Mouse (Mus musculus) CH12.LX (cell line): ENCODE measurements around the gene 1110017D15Rik. TPM values are rescaled to one million over a fixed set of nuclear protein-coding genes. Genes with fewer than 3 reads are reported as not detected.

Source experiments
- DNase-seq: peaks from one replicate; pipeline ENCODE4 v3.0.0-alpha.2; 2013; ENCODE audit errors: extremely low read depth
- H3K27ac ChIP-seq: 2 replicates; pipeline ENCODE4 v1.5.1; 2012; ENCODE audit warnings: low read depth, mild to moderate bottlenecking, control low read depth, moderate library complexity; ENCODE audit not compliant: insufficient read depth
- H3K27me3 ChIP-seq: replicated peaks from 2 replicates; pipeline ENCODE3; 2012; ENCODE audit warnings: inconsistent platforms
- H3K36me3 ChIP-seq, 2 experiments: replicated peaks in 1 of 2; 2 replicates each; pipeline versions ENCODE3 to v1.6.1; 2012; ENCODE audit warnings: inconsistent platforms in 1 of 2, low read length in 1 of 2, mild to moderate bottlenecking in 1 of 2, mixed read lengths in 1 of 2, moderate library complexity in 1 of 2; ENCODE audit not compliant: control insufficient read depth in 1 of 2, insufficient read depth in 1 of 2
- H3K4me1 ChIP-seq, 2 experiments: 2 replicates each; pipeline ENCODE4 v1.6.1; 2012; ENCODE audit warnings: inconsistent platforms in 1 of 2, moderate library complexity in 1 of 2; ENCODE audit not compliant: insufficient read depth in 2 of 2, control insufficient read depth in 1 of 2
- H3K4me2 ChIP-seq: 2 replicates; pipeline ENCODE4 v1.6.1; 2012; ENCODE audit warnings: low read depth, mild to moderate bottlenecking, control low read depth; ENCODE audit not compliant: poor library complexity, insufficient read depth, severe bottlenecking
- H3K4me3 ChIP-seq, 3 experiments: fragments of 150-350 bp in 1 of 3; sonication (generic) in 1 of 3; replicated peaks in 1 of 3; 2 replicates each; pipeline versions ENCODE3 to v1.5.1; 2011 to 2012; ENCODE audit warnings: low read depth in 2 of 3, low read length in 2 of 3, mild to moderate bottlenecking in 2 of 3, moderate library complexity in 2 of 3, control low read depth in 1 of 3, improper control_type of control experiment in 1 of 3, inconsistent platforms in 1 of 3, mixed read lengths in 1 of 3; ENCODE audit not compliant: poor library complexity in 1 of 3
- H3K79me2 ChIP-seq: replicated peaks from 2 replicates; pipeline ENCODE4 v1.6.1; 2012; ENCODE audit warnings: mild to moderate bottlenecking, moderate library complexity; ENCODE audit not compliant: control insufficient read depth, poor library complexity, insufficient read depth, severe bottlenecking; ENCODE audit errors: extremely low read depth
- H3K9ac ChIP-seq: 2 replicates; pipeline ENCODE4 v1.6.1; 2012; ENCODE audit warnings: low read depth, mild to moderate bottlenecking, control low read depth, moderate library complexity; ENCODE audit not compliant: insufficient read depth
- H3K9me3 ChIP-seq: replicated peaks from 2 replicates; pipeline ENCODE3; 2012; ENCODE audit warnings: low read length, inconsistent platforms, mixed read lengths
- BHLHE40 ChIP-seq: IDR thresholded peaks from 2 replicates; pipeline ENCODE4 v1.6.1; 2011; ENCODE audit warnings: mild to moderate bottlenecking, low read depth, low read length, improper control_type of control experiment
- CHD2 ChIP-seq: IDR thresholded peaks from 2 replicates; pipeline ENCODE4 v1.6.1; 2011; ENCODE audit warnings: low read length, improper control_type of control experiment
- E2F4 ChIP-seq: IDR thresholded peaks from 2 replicates; pipeline ENCODE4 v1.6.1; 2011; ENCODE audit warnings: low read depth, low read length, improper control_type of control experiment; ENCODE audit not compliant: insufficient replicate concordance
- HCFC1 ChIP-seq: IDR thresholded peaks from 2 replicates; pipeline ENCODE4 v1.6.1; 2012; ENCODE audit warnings: low read depth, mild to moderate bottlenecking, inconsistent platforms, low read length, improper control_type of control experiment
- IRF4 ChIP-seq: IDR thresholded peaks from 2 replicates; pipeline ENCODE4 v1.6.1; 2014; ENCODE audit warnings: low read depth, mild to moderate bottlenecking, inconsistent platforms, low read length, improper control_type of control experiment
- JUND ChIP-seq: conservative IDR thresholded peaks from 2 replicates; pipeline ENCODE4 v1.6.1; 2011; ENCODE audit warnings: low read depth, low read length, improper control_type of control experiment
- KAT2A ChIP-seq: IDR thresholded peaks from 2 replicates; pipeline ENCODE4 v1.6.1; 2012; ENCODE audit warnings: low read length, improper control_type of control experiment, inconsistent platforms; ENCODE audit not compliant: insufficient replicate concordance
- MAFK ChIP-seq: IDR thresholded peaks from 2 replicates; pipeline ENCODE4 v1.6.1; 2011; ENCODE audit warnings: low read length, improper control_type of control experiment; ENCODE audit not compliant: insufficient replicate concordance
- MAZ ChIP-seq: IDR thresholded peaks from 2 replicates; pipeline ENCODE4 v1.6.1; 2012; ENCODE audit warnings: low read depth, mild to moderate bottlenecking, inconsistent platforms, low read length, improper control_type of control experiment, moderate library complexity
- NRF1 ChIP-seq: IDR thresholded peaks from 2 replicates; pipeline ENCODE4 v1.6.1; 2014; ENCODE audit warnings: low read depth, mild to moderate bottlenecking, inconsistent platforms, low read length, improper control_type of control experiment, moderate library complexity
- POLR2A ChIP-seq: IDR thresholded peaks from 2 replicates; pipeline ENCODE4 v1.6.1; 2011; ENCODE audit warnings: low read depth, mild to moderate bottlenecking, improper control_type of control experiment, low read length
- SMC3 ChIP-seq: IDR thresholded peaks from 2 replicates; pipeline ENCODE4 v1.6.1; 2011; ENCODE audit warnings: low read depth, low read length, improper control_type of control experiment
- UBTF ChIP-seq: IDR thresholded peaks from 2 replicates; pipeline ENCODE4 v1.6.1; 2012; ENCODE audit warnings: low read depth, mild to moderate bottlenecking, inconsistent platforms, low read length, improper control_type of control experiment, moderate library complexity
- ZC3H11A ChIP-seq: IDR thresholded peaks from 2 replicates; pipeline ENCODE4 v1.6.1; 2012; ENCODE audit warnings: low read depth, mild to moderate bottlenecking, inconsistent platforms, low read length, improper control_type of control experiment
- ZKSCAN1 ChIP-seq: IDR thresholded peaks from 2 replicates; pipeline ENCODE4 v1.6.1; 2012; ENCODE audit warnings: low read depth, inconsistent platforms, low read length, improper control_type of control experiment, borderline replicate concordance
- ZMIZ1 ChIP-seq: IDR thresholded peaks from 2 replicates; pipeline ENCODE4 v1.6.1; 2012; ENCODE audit warnings: low read depth, mild to moderate bottlenecking, inconsistent platforms, low read length, improper control_type of control experiment
- ZNF384 ChIP-seq: IDR thresholded peaks from 2 replicates; pipeline ENCODE4 v1.6.1; 2012; ENCODE audit warnings: low read depth, low read length, improper control_type of control experiment, inconsistent platforms
- dilution Hi-C: fragments of 300-500 bp; cut with MboI; formaldehyde crosslinking; loops from 2 replicates; pipeline ENCODE4 v1.14.3; 2020; ENCODE audit warnings: low sequenced_read_pairs; ENCODE audit not compliant: extremely low pct_unique_long_range_greater_than_20kb, extremely low pct_ligation_motif_present
- in situ Hi-C: fragments of 300-500 bp; cut with MboI; formaldehyde crosslinking; loops from 3 replicates; pipeline ENCODE4 v1.14.3; 2019; ENCODE audit warnings: low sequenced_read_pairs, low pct_ligation_motif_present, low pct_unique_long_range_greater_than_20kb, mixed read lengths
- polyA plus RNA-seq: library from polyadenylated mRNA; unstranded; fragments of >175 nt; gene quantifications from 2 replicates; pipeline ENCODE4 v1.2.1, GENCODE M21; 2012; ENCODE audit warnings: low read depth; ENCODE audit not compliant: insufficient read length
- total RNA-seq, 2 experiments: library from RNA; depleted of rRNA; stranded (reverse); fragments of 300-350 nt in 1 of 2; fragments of >200 nt in 1 of 2; gene quantifications; 2 replicates each; pipeline ENCODE4 v1.2.3; 2012 to 2014

The 1110017D15Rik gene
- total and polyA plus RNA-seq, 3 experiments, result not detected

- H3K4me1 ChIP-seq, result peaks cover 20 to 28% of the 10 kb centered on the region in 2 experiments
- no peak overlapping the region for H3K9ac ChIP-seq
- peaks cover 11% of the 10 kb centered on the region for H3K27me3 ChIP-seq
- H3K9me3 ChIP-seq, result no peaks in the 10 kb centered on the region
- dilution Hi-C loops, result no loop called here
- TF ChIP-seq BHLHE40, result peak; percentile 60
- TF ChIP-seq SMC3, result no peak
- peak; percentile 56; the same call in 1 of the 2 replicates for TF ChIP-seq IRF4
- in situ Hi-C loops, result no loop called here
- H3K4me2 ChIP-seq, result no peak overlapping the region
- H3K4me3 ChIP-seq, result no peak overlapping the region
- H3K27ac ChIP-seq, result no peak overlapping the region
- peak; percentile 10 for DNase-seq
- no peaks in the 10 kb centered on the region for H3K36me3 ChIP-seq
- no peaks in the 10 kb centered on the region for H3K79me2 ChIP-seq
These were observed 46.2 kb upstream of the 1110017D15Rik start for GRCm38 (mm10) chr4:41563297-41563696.

- Histone ChIP-seq H3K27ac (no peak overlapping the region), H3K36me3 (no peaks in the 10 kb centered on the region), H3K4me2 (no peak overlapping the region), H3K27me3 (no peaks in the 10 kb centered on the region), H3K9me3 (no peaks in the 10 kb centered on the region), H3K4me1 (peaks cover 0 to 8% of the 10 kb centered on the region in 2 experiments; a peak in 2 of 4 replicates), H3K9ac (no peak overlapping the region), H3K79me2 (no peaks in the 10 kb centered on the region), H3K4me3 (no peak overlapping the region)
- no peak for TF ChIP-seq SMC3
- in situ Hi-C loops (no loop called here), dilution Hi-C loops (no loop called here)
- DNase-seq, result no peak
These were observed 40.0 kb upstream of the 1110017D15Rik start for GRCm38 (mm10) chr4:41557092-41557491.

GRCm38 (mm10) chr4:41556311-41556953 lies 39.3 kb upstream of the 1110017D15Rik start:
- H3K27me3 ChIP-seq, result no peaks in the 10 kb centered on the region
- no peak for TF ChIP-seq ZNF384
- in situ Hi-C loops (no loop called here), dilution Hi-C loops (no loop called here)
- H3K36me3 ChIP-seq, result no peaks in the 10 kb centered on the region
- H3K9me3 ChIP-seq, result no peaks in the 10 kb centered on the region
- no peak overlapping the region for H3K4me3 ChIP-seq
- no peaks in the 10 kb centered on the region for H3K79me2 ChIP-seq
- no peak overlapping the region for H3K4me2 ChIP-seq
- DNase-seq, result no peak
- no peak overlapping the region for H3K9ac ChIP-seq
- peaks cover 0 to 8% of the 10 kb centered on the region in 2 experiments; a peak in 2 of 4 replicates for H3K4me1 ChIP-seq
- no peak overlapping the region for H3K27ac ChIP-seq

DNA sequence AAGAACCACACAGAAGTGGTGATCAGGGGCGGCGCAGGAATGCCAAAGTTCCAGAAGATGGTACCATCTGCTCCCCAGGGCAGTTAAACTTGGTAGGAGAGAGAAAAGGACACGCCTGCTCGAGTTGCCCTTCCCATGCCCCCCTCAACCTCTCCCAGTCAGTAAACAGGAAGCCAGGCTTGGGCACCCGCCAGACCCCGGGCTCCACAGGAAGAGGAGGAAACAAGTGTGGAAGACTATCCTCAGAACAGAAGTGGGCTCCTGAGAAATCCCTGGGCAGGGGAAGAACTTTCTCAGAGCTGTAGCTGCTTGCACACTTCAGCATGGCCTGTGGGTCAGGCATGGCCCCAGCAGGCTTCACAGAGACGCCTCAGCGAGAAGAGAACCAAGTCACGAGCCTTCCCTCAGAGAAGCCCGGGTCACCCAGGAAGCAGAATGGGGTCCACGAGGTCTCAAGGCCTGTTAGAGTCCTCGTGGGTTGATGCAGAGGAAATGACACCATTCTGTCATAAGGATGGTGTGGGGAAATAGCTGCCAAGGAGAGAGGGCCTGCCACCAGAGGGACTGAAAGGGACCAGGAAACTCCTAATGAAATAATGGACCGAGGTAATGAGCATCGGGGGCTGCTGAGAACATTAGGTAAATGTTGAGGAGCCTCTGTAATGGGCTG lies 38.0 kb upstream of the 1110017D15Rik start:
- in situ Hi-C loops, result no loop called here
- no peak for TF ChIP-seq KAT2A
- no peak for TF ChIP-seq ZC3H11A
- TF ChIP-seq ZNF384, result no peak
- TF ChIP-seq ZMIZ1, result no peak
- TF ChIP-seq POLR2A, result no peak
- TF ChIP-seq ZKSCAN1, result no peak
- no peak for TF ChIP-seq MAZ
- no peak for TF ChIP-seq HCFC1
- TF ChIP-seq SMC3, result no peak
- TF ChIP-seq UBTF, result no peak
- no peak for TF ChIP-seq CHD2
- no peak for TF ChIP-seq JUND
- TF ChIP-seq NRF1, result no peak
- TF ChIP-seq MAFK, result no peak
- no peak for TF ChIP-seq E2F4

More for the DNA sequence above, 38.0 kb upstream of the 1110017D15Rik start:
- Histone ChIP-seq H3K4me2 (no peak overlapping the region), H3K36me3 (no peaks in the 10 kb centered on the region), H3K9ac (no peak overlapping the region), H3K27me3 (peaks cover 2% of the 10 kb centered on the region), H3K9me3 (no peaks in the 10 kb centered on the region), H3K4me3 (no peak overlapping the region), H3K4me1 (peaks cover 0 to 8% of the 10 kb centered on the region in 2 experiments; a peak in 2 of 4 replicates), H3K79me2 (no peaks in the 10 kb centered on the region), H3K27ac (no peak overlapping the region)
- no peak for DNase-seq
- dilution Hi-C loops, result no loop called here
